Mouse (Mus musculus) midbrain, embryonic 16.5 days (tissue): Measurements from ENCODE around the gene Gm13278. TPM values are rescaled to one million over a fixed set of nuclear protein-coding genes. Genes with fewer than 3 reads are reported as not detected.
A peak's percentile ranks its signal among the peaks of the same experiment; 100 is the strongest.
"Not testable (repeated sequence)": the region's sequence is repeated elsewhere in the genome, so short reads cannot be mapped to it uniquely, and the experiment has no call there.

Experiments
- ATAC-seq: fragments of 200-750 bp; cut with Nextera tagmentation; 2 replicates; pipeline ENCODE4 v1.8.0; 2017; ENCODE audit warnings: moderate TSS enrichment
- H3K27ac ChIP-seq: fragments of 300-500 bp; sonication (generic); 2 replicates; pipeline ENCODE4 v1.5.1; 2014; ENCODE audit warnings: mild to moderate bottlenecking, low read length, mixed read lengths
- H3K27me3 ChIP-seq: fragments of 300-500 bp; sonication (generic); 2 replicates; pipeline ENCODE4 v1.6.1; 2014; ENCODE audit warnings: low read depth, low read length, mixed read lengths; ENCODE audit not compliant: control insufficient read depth, insufficient read depth
- H3K36me3 ChIP-seq: fragments of 300-500 bp; sonication (generic); 2 replicates; pipeline ENCODE4 v1.6.1; 2014; ENCODE audit warnings: mild to moderate bottlenecking, low read length, moderate library complexity, mixed read lengths; ENCODE audit not compliant: control insufficient read depth, insufficient read depth
- H3K4me1 ChIP-seq: fragments of 300-500 bp; sonication (generic); 2 replicates; pipeline ENCODE4 v1.6.1; 2014; ENCODE audit warnings: mild to moderate bottlenecking, low read length, mixed read lengths; ENCODE audit not compliant: control insufficient read depth, insufficient read depth
- H3K4me2 ChIP-seq: fragments of 300-500 bp; sonication (generic); 2 replicates; pipeline ENCODE4 v1.6.1; 2014; ENCODE audit warnings: mild to moderate bottlenecking, low read length, mixed read lengths
- H3K4me3 ChIP-seq: fragments of 300-500 bp; sonication (generic); 2 replicates; pipeline ENCODE4 v1.5.1; 2014; ENCODE audit warnings: low read depth, mild to moderate bottlenecking, low read length, moderate library complexity, mixed read lengths
- H3K9ac ChIP-seq: fragments of 300-500 bp; sonication (generic); 2 replicates; pipeline ENCODE4 v1.6.1; 2014; ENCODE audit warnings: low read depth, low read length, mixed read lengths
- H3K9me3 ChIP-seq: fragments of 300-500 bp; sonication (generic); replicated peaks from 2 replicates; pipeline ENCODE4 v1.6.1; 2014; ENCODE audit warnings: mild to moderate bottlenecking, low read length, mixed read lengths; ENCODE audit not compliant: control insufficient read depth, poor library complexity, severe bottlenecking
- WGBS: fragments of 180-500 bp; shearing (Covaris S2); extraction: QIAGEN DNeasy Blood & Tissue Kit; methylation state at CpG from one replicate; pipeline ENCODE4 v1.1.7; 2014; 5-methylcytosine and 5-hydroxymethylcytosine counted together
- polyA plus RNA-seq: library from polyadenylated mRNA; unstranded; fragments of >200 nt; fragmentation: Nextera tagmentation; extraction: Ambion mirVana; gene quantifications from 2 replicates; pipeline ENCODE4 v1.2.1, GENCODE M21; 2015

Gene Gm13278
- polyA plus RNA-seq, 1 experiment from 2014 or later = not detected

DNA sequence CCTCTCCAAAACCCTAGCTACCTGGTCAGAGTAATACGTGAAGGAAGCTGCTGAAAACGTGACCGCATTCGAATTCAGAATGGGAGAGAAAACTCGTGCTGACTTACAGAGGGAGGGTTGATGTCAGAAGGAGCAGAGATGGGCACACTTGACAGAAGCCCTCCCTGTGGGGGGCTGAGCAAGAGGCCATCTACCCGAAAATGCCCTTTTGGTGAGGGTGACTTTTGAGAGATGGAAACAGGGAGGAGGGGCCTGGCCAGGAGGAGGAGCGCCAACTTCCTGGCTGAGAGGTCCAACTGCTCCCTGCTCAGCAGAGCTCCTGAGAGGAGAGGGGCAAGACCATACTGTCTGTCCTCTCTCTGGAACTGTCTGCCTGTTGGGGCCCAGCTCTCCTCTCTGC lies 9.5 kb upstream of the Gm13278 start, which contains the start of gene Ifnz:
Gene Ifnz, plus strand, starts transcription at position 301 of the 400 bp plus-strand sequence.
- not testable (repeated sequence) for H3K27me3 ChIP-seq, H3K36me3 ChIP-seq, H3K9ac ChIP-seq, H3K4me3 ChIP-seq, ATAC-seq, H3K27ac ChIP-seq, H3K4me1 ChIP-seq, H3K9me3 ChIP-seq
- 31% methylated on average over 4 of the region's 7 CpGs for WGBS
- peak within 1 kb of the TSS; percentile 36; the same call in 1 of the 2 replicates for H3K4me2 ChIP-seq

DNA sequence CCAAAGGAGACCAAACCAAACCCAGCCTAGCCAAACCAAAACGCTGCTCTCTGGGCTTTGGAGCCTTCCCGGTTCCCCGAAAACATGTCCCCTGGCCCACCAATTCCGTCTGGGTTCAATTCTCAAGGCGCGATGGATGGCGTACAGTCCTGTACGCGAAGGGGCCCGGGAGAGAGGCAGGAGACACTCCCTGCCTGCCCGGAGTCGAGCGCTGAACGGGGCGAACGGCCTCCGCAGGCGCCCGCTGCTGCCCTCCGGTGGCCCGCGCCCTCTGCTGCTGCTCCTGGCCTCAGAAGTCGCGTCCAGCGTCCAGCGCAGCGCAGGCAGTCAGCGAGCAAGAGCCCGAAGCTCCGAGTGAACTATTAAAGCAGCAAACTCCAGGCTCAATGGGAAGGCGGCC lies 9.0 kb upstream of the Gm13278 start:
- 0% methylated on average over 3 of the region's 31 CpGs for WGBS
- not testable (repeated sequence) for H3K36me3 ChIP-seq, H3K27me3 ChIP-seq, ATAC-seq, H3K9ac ChIP-seq, H3K27ac ChIP-seq, H3K9me3 ChIP-seq, H3K4me3 ChIP-seq, H3K4me1 ChIP-seq
- peak overlapping the region; percentile 36; the same call in 1 of the 2 replicates for H3K4me2 ChIP-seq

DNA sequence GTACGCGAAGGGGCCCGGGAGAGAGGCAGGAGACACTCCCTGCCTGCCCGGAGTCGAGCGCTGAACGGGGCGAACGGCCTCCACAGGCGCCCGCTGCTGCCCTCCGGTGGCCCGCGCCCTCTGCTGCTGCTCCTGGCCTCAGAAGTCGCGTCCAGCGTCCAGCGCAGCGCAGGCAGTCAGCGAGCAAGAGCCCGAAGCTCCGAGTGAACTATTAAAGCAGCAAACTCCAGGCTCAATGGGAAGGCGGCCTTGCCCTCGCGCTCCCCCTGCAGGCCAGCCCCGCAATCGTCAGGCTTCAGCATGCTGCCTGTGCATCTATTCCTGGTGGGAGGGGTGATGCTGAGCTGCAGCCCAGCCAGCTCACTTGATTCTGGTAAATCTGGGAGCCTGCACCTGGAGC lies 5.9 kb upstream of the Gm13278 start, which contains the start of gene Gm13276:
Gene Gm13276, plus strand, starts transcription at position 301 of the 400 bp plus-strand sequence.
- H3K4me3 ChIP-seq, H3K27me3 ChIP-seq, H3K9me3 ChIP-seq, H3K27ac ChIP-seq, H3K4me2 ChIP-seq, H3K4me1 ChIP-seq, H3K9ac ChIP-seq, H3K36me3 ChIP-seq, ATAC-seq: not testable (repeated sequence)
- no CpG with 5 or more reads among the region's 27 CpGs for WGBS

DNA sequence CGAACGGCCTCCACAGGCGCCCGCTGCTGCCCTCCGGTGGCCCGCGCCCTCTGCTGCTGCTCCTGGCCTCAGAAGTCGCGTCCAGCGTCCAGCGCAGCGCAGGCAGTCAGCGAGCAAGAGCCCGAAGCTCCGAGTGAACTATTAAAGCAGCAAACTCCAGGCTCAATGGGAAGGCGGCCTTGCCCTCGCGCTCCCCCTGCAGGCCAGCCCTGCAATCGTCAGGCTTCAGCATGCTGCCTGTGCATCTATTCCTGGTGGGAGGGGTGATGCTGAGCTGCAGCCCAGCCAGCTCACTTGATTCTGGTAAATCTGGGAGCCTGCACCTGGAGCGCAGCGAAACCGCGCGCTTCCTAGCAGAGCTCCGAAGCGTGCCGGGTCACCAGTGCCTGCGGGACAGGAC lies 2.9 kb upstream of the Gm13278 start, which contains the start of gene Gm13277:
Gene Gm13277, plus strand, starts transcription at position 231 of the 400 bp plus-strand sequence.
- not testable (repeated sequence) for H3K36me3 ChIP-seq, ATAC-seq, H3K4me1 ChIP-seq, H3K9me3 ChIP-seq, H3K4me2 ChIP-seq, H3K27me3 ChIP-seq, H3K4me3 ChIP-seq, H3K27ac ChIP-seq, H3K9ac ChIP-seq
- WGBS = no CpG with 5 or more reads among the region's 28 CpGs

DNA sequence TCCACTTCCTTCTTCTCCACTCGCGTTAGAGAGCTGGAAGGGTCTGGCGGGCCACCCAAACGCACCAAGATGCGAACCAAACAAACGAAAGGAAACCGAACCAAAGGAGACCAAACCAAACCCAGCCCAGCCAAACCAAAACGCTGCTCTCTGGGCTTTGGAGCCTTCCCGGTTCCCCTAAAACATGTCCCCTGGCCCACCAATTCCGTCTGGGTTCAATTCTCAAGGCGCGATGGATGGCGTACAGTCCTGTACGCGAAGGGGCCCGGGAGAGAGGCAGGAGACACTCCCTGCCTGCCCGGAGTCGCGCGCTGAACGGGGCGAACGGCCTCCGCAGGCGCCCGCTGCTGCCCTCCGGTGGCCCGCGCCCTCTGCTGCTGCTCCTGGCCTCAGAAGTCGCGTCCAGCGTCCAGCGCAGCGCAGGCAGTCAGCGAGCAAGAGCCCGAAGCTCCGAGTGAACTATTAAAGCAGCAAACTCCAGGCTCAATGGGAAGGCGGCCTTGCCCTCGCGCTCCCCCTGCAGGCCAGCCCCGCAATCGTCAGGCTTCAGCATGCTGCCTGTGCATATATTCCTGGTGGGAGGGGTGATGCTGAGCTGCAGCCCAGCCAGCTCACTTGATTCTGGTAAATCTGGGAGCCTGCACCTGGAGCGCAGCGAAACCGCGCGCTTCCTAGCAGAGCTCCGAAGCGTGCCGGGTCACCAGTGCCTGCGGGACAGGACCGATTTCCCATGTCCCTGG lies 2.8 kb downstream of the Gm13278 start, which contains the start of gene Gm13275:
Gene Gm13275, plus strand, starts transcription at position 552 of the 740 bp plus-strand sequence.
- H3K4me1 ChIP-seq, H3K36me3 ChIP-seq, H3K4me2 ChIP-seq, H3K4me3 ChIP-seq, H3K9me3 ChIP-seq, H3K27ac ChIP-seq, H3K27me3 ChIP-seq, H3K9ac ChIP-seq, ATAC-seq: not testable (repeated sequence)
- WGBS = 0% methylated on average over 1 of the region's 52 CpGs

DNA sequence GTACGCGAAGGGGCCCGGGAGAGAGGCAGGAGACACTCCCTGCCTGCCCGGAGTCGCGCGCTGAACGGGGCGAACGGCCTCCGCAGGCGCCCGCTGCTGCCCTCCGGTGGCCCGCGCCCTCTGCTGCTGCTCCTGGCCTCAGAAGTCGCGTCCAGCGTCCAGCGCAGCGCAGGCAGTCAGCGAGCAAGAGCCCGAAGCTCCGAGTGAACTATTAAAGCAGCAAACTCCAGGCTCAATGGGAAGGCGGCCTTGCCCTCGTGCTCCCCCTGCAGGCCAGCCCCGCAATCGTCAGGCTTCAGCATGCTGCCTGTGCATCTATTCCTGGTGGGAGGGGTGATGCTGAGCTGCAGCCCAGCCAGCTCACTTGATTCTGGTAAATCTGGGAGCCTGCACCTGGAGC lies 5.7 kb downstream of the Gm13278 start, which contains the start of gene Gm13279:
Gene Gm13279, plus strand, starts transcription at position 301 of the 400 bp plus-strand sequence.
- H3K4me2 ChIP-seq, ATAC-seq, H3K9me3 ChIP-seq, H3K9ac ChIP-seq, H3K4me1 ChIP-seq, H3K4me3 ChIP-seq, H3K27me3 ChIP-seq, H3K36me3 ChIP-seq, H3K27ac ChIP-seq: not testable (repeated sequence)
- no CpG with 5 or more reads among the region's 28 CpGs for WGBS

DNA sequence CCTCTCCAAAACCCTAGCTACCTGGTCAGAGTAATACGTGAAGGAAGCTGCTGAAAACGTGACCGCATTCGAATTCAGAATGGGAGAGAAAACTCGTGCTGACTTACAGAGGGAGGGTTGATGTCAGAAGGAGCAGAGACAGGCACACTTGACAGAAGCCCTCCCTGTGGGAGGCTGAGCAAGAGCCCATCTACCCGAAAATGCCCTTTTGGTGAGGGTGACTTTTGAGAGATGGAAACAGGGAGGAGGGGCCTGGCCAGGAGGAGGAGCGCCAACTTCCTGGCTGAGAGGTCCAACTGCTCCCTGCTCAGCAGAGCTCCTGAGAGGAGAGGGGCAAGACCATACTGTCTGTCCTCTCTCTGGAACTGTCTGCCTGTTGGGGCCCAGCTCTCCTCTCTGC lies 8.0 kb downstream of the Gm13278 start, which contains the start of gene Gm13285:
Gene Gm13285, plus strand, starts transcription at position 301 of the 400 bp plus-strand sequence.
- not testable (repeated sequence) for H3K9me3 ChIP-seq, ATAC-seq, H3K4me3 ChIP-seq, H3K27me3 ChIP-seq, H3K4me1 ChIP-seq, H3K4me2 ChIP-seq, H3K27ac ChIP-seq, H3K36me3 ChIP-seq, H3K9ac ChIP-seq
- WGBS = 9% methylated on average over 4 of the region's 7 CpGs

DNA sequence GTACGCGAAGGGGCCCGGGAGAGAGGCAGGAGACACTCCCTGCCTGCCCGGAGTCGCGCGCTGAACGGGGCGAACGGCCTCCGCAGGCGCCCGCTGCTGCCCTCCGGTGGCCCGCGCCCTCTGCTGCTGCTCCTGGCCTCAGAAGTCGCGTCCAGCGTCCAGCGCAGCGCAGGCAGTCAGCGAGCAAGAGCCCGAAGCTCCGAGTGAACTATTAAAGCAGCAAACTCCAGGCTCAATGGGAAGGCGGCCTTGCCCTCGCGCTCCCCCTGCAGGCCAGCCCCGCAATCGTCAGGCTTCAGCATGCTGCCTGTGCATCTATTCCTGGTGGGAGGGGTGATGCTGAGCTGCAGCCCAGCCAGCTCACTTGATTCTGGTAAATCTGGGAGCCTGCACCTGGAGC lies 11.6 kb downstream of the Gm13278 start, which contains the start of gene Gm13287:
Gene Gm13287, plus strand, starts transcription at position 301 of the 400 bp plus-strand sequence.
- WGBS = no CpG with 5 or more reads among the region's 29 CpGs
- H3K27me3 ChIP-seq, ATAC-seq: not testable (repeated sequence)

DNA sequence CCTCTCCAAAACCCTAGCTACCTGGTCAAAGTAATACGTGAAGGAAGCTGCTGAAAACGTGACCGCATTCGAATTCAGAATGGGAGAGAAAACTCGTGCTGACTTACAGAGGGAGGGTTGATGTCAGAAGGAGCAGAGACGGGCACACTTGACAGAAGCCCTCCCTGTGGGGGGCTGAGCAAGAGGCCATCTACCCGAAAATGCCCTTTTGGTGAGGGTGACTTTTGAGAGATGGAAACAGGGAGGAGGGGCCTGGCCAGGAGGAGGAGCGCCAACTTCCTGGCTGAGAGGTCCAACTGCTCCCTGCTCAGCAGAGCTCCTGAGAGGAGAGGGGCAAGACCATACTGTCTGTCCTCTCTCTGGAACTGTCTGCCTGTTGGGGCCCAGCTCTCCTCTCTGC lies 13.9 kb downstream of the Gm13278 start, which contains the start of gene Gm13288:
Gene Gm13288, plus strand, starts transcription at position 301 of the 400 bp plus-strand sequence.
- not testable (repeated sequence) for H3K36me3 ChIP-seq, H3K9ac ChIP-seq, ATAC-seq, H3K27me3 ChIP-seq, H3K27ac ChIP-seq, H3K4me1 ChIP-seq, H3K9me3 ChIP-seq
- peak within 1 kb of the TSS; percentile 45 for H3K4me2 ChIP-seq
- peak within 1 kb of the TSS; percentile 24; the same call in 1 of the 2 replicates for H3K4me3 ChIP-seq
- no CpG with 5 or more reads among the region's 8 CpGs for WGBS

More for the DNA sequence above, 11.6 kb downstream of the Gm13278 start, which contains the start of gene Gm13287:
- not testable (repeated sequence) for H3K4me1 ChIP-seq, H3K9me3 ChIP-seq, H3K36me3 ChIP-seq, H3K4me3 ChIP-seq, H3K9ac ChIP-seq, H3K27ac ChIP-seq, H3K4me2 ChIP-seq
